Mouse (Mus musculus): ENCODE data around the gene Crtc1. TPM values are rescaled to one million over a fixed set of nuclear protein-coding genes. Genes with fewer than 3 reads are reported as not detected.
A peak's percentile ranks its signal among the peaks of the same experiment; 100 is the strongest.

Gene Crtc1
- total RNA-seq, 2 experiments from 2014 or later: 7.8 to 9.0 TPM

DNA sequence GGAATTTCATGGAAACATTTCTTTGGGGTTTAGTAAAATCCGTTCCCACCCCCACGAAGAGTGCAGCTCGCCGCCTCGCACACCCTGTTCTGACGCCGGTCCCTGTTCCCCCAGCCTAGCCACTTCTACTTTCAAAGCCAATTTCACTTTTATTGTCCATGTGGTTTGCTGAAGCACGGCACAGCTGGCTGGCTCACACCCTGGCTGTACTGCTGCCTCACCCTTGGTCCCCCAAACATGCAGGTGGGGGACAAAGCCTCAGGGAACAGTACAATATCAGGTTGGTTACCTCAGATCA, 23.1 kb upstream of the Crtc1 start:
- peak in 1 of 2 experiments; percentile 56 for DNase-seq

DNA sequence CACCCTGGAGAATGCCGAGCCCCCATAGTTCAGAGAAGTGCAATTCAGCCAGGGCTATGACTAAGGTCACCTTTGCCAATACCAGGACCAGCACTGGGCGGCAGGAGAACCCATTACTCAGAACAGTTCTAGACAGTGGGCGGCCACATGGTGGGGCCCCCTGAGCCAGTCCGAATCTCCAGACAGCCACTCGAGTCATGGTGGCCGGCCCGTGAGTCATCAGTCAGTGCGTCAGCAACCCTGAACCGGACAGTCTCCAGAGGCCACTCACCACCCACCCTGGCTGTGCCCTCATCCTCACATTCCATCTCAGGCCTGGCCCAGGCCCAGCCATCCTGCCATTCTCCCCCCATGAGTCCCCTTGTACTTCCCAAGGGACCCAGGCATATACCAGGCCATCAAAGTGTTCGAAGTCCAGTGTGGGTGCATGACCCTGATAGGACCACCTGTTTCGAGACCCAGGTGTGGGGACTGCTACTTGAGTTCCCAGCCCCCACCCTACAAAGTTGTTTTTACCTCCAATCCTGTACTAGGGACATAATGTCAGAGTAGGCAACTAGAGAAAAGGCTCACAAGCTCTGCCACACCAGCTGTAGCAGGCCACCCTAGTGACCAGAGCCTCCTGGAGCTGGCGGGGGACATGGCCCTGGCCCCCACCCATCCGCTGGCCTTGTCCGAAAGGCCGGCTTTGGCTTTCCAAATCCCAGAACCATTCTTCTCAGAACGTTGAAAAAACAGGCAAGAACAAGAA, 22.6 kb upstream of the Crtc1 start:
- peak in 1 of 2 experiments; percentile 38 for DNase-seq

DNA sequence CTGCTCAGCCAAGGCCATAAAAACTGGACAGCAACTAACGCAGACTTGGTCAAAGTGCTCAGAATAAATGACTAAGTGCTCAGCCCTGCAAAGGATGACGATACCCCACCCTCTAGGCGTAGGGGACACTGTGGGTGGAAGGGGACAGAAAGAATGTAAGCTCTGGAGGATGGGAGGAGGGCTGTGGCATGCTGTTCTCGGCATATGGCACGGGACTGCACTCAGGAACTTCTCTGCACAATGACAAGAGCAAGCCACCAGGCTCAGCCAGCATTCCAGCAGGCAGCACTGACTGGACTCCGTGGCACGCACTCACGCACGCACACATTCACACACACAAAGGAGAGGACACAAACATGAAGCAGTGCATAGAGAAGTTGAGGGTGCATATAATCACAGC, 21.2 kb upstream of the Crtc1 start:
- no peak for DNase-seq

- no peak for DNase-seq
Observed at GRCm38 (mm10) chr8:70460199-70460598, 20.8 kb upstream of the Crtc1 start.

- no peak for DNase-seq
Observed at GRCm38 (mm10) chr8:70459636-70460035, 20.3 kb upstream of the Crtc1 start.

DNA sequence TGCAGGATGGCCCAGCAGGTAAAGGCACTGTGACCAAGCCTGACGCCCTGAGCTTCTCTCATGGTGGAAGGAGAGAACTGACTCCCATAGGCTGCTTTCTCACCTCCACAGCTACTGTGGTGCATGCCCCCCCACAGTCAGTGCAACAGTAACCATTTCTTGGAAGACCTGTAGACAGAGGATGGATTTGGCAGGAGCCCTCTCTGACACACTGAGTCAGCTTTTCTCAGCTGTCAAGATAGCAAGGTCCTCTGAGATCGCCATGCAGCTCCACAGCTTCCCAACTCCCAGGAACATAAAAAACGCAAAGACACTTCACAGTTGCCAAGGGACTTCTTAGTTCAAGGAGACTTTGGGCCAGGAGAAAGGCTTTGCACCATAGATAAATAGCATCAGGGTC, 19.1 kb upstream of the Crtc1 start:
- DNase-seq: no peak

DNA sequence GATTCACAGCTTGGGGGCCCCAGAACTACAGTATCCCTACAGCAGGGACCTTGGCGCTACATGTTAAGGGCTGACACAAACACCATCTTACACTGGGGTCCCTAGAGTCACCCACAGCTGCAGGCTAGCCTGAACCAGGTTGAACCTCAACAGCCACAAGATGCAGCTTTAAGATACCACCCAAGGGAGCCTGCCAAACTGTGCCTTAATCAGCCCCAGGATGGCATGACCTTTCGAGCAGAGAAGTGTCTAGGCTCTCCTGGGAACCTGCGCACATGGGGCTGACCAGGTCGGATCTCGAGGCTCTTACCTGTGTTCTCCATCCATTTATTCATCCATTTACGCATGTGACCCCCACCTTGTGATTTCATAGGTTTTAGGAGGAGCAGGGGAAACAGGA, 18.5 kb upstream of the Crtc1 start:
- no peak for DNase-seq

- no peak for DNase-seq
Observed at GRCm38 (mm10) chr8:70456996-70457395, 17.6 kb upstream of the Crtc1 start.

DNA sequence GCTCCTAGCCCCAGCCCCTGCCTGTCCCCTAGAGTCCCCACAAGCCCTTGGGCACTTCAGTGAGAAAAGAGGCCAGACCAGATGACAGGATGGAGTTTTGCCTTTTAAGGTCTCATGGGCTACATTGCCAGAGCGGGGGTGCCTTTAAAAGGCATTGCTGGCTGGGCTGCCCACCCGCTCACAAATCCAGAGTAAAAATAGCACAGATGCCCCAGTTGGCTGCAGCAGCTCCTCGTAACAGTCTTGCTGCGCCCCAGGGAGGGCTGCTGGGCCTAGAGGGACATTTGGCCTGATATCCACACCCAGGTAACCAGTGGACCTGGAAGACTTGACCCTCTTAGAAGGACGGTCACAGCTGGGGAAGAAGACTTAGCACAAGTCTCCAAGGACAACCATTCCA, 14.5 kb upstream of the Crtc1 start:
- DNase-seq: no peak

GRCm38 (mm10) chr8:70452196-70452966, 13.0 kb upstream of the Crtc1 start:
- no peak for DNase-seq

GRCm38 (mm10) chr8:70447639-70448420, 8.5 kb upstream of the Crtc1 start:
- peak; percentile 34 to 51 for DNase-seq

GRCm38 (mm10) chr8:70445988-70446387, 6.6 kb upstream of the Crtc1 start:
- no peak for DNase-seq

DNA sequence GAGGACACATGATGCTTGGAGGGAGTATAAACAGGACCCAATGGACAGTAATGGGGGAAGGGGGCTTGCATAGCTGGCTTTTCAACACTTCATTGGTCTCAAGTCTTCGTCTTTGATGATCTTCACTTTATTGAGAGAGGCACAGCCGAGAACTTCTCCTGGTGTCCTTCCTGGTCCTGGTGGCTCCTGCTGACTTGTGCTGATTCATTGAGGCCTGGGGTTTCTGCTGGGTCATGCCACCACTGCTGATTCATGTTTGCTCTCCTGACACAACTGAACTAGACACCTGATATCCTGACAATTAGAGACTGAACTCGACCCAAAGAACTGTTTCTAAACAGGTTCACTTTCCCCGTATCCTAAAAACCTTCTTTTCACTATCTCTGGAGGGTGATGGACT, 3.9 kb upstream of the Crtc1 start:
- no peak for DNase-seq

- no peak for DNase-seq
Observed at GRCm38 (mm10) chr8:70441565-70441964, 2.2 kb upstream of the Crtc1 start.

DNA sequence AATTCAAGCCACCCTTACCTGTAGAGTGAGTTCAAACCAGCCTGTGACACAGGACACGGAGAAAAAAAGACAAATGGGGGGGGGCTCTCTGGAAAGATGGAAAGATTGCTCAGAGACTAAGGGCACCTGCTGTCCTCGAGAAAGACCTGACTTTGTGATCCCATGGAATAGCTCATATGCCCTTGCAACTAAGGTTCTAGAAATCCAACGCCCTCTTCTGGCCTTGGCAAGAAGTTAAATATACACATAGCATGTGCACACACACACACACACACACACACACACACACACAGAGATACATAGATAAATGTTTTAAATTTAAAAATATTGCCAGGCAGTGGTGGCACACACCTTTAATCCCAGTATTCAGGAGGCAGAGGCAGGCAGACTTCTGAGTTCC, 867 bp upstream of the Crtc1 start:
- DNase-seq: no peak

GRCm38 (mm10) chr8:70439848-70440179, 435 bp upstream of the Crtc1 start:
- DNase-seq: no peak

GRCm38 (mm10) chr8:70438423-70438822, 956 bp downstream of the Crtc1 start:
- DNase-seq: no peak

DNA sequence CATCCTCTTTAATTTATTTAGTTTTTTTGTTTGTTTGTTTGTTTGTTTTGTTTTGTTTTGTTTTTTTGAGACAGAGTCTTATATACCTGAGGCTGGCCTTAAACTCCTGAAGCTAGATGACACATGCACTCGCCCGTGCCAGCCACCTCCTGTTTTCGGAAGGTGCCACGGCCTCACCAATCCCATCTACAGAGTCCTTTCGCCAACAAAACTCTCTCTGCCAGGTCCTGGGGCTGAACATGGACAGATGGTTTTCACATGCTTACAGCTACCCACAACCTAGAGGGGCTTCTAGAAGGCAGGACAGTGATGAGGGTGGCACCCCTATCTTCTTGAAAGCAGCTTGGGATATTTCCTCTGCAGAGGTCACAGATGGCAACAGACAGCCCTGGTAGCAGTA, 4.2 kb downstream of the Crtc1 start:
- no peak for DNase-seq

GRCm38 (mm10) chr8:70432991-70433536, 6.3 kb downstream of the Crtc1 start:
- DNase-seq: no peak

DNA sequence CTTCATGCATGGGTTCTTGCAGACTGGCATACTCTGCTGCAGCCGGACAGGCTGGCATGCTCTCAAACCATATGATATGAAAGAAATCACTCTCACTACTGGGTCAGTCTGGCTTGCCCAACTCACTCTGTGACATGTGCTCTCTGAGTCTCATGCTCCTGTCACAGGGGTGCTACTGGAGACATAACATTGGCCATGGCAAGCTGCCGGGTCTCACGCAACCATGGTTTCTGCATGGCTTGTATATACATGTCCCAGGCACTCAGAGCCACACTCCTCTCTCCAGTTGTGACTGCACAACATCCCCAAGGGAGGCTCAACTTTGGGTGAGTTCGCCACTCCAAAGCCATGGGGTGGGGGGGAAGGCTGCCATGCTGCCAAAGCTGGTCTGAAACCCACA, 8.2 kb downstream of the Crtc1 start:
- DNase-seq: no peak

- no peak for DNase-seq
Observed at GRCm38 (mm10) chr8:70426300-70426907, 13.0 kb downstream of the Crtc1 start.

DNA sequence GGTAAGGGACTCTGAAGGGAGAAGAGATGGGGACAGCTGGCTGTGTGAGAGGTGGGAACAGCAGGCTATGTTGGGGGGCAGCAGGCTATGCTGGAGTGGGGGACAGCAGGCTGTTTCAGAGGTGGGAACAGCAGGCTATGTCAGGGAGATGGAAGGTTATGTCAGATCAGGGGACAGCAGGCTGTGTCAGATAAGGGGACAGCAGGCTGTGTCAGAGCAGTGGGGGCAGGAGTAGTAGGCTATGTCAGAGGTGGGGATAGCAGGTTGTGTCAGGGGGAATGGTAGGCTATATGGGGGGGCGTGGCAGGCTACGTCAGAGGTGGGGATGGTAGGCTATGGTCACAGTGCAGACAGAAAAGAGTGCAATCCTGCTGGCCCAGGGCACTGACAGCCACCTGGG, 16.7 kb downstream of the Crtc1 start:
- DNase-seq: no peak

Measured in heart, adult 18-20 months (tissue).